Mouse (Mus musculus) lung, postnatal 0 days (tissue): Measurements from ENCODE around the gene Zeb2. TPM values are rescaled to one million over a fixed set of nuclear protein-coding genes. Genes with fewer than 3 reads are reported as not detected.

ENCODE experiments used
- ATAC-seq: fragments of 200-750 bp; cut with Nextera tagmentation; 2 replicates; pipeline ENCODE4 v1.8.0; 2017; ENCODE audit warnings: moderate library complexity
- DNase-seq: peaks from one replicate; pipeline ENCODE4 v3.0.0-alpha.2; 2016; ENCODE audit warnings: low spot score
- H3K27ac ChIP-seq: fragments of 300-500 bp; sonication (generic); 2 replicates; pipeline ENCODE4 v1.5.1; 2014; ENCODE audit warnings: antibody characterized with exemption, mild to moderate bottlenecking, low read length, mixed read lengths
- H3K27me3 ChIP-seq: fragments of 300-500 bp; sonication (generic); replicated peaks from 2 replicates; pipeline ENCODE4 v1.6.1; 2014; ENCODE audit warnings: low read length, mixed read lengths; ENCODE audit not compliant: insufficient read depth
- H3K36me3 ChIP-seq: fragments of 300-500 bp; sonication (generic); 2 replicates; pipeline ENCODE4 v1.6.1; 2014; ENCODE audit warnings: low read length, mixed read lengths; ENCODE audit not compliant: insufficient read depth
- H3K4me1 ChIP-seq: fragments of 300-500 bp; sonication (generic); 2 replicates; pipeline ENCODE4 v1.6.1; 2014; ENCODE audit warnings: antibody characterized with exemption, low read depth, low read length, mixed read lengths; ENCODE audit not compliant: insufficient read depth
- H3K4me2 ChIP-seq: fragments of 300-500 bp; sonication (generic); replicated peaks from 2 replicates; pipeline ENCODE4 v1.6.1; 2014; ENCODE audit warnings: low read depth, mild to moderate bottlenecking, low read length, moderate library complexity, mixed read lengths
- H3K4me3 ChIP-seq: fragments of 300-500 bp; sonication (generic); 2 replicates; pipeline ENCODE4 v1.5.1; 2014; ENCODE audit warnings: low read depth, low read length
- H3K9ac ChIP-seq: fragments of 300-500 bp; sonication (generic); replicated peaks from 2 replicates; pipeline ENCODE4 v1.6.1; 2014; ENCODE audit warnings: low read depth, mild to moderate bottlenecking
- H3K9me3 ChIP-seq: fragments of 300-500 bp; sonication (generic); 2 replicates; pipeline ENCODE4 v1.6.1; 2016; ENCODE audit warnings: low read length, mixed read lengths
- CTCF ChIP-seq: IDR thresholded peaks from 2 replicates; pipeline ENCODE4 v1.5.1; 2016; ENCODE audit warnings: antibody characterized with exemption, mild to moderate bottlenecking
- EP300 ChIP-seq: IDR thresholded peaks from 2 replicates; pipeline ENCODE4 v1.6.1; 2016; ENCODE audit warnings: antibody characterized with exemption, mild to moderate bottlenecking, control low read depth
- WGBS: fragments of 180-500 bp; shearing (Covaris S2); extraction: QIAGEN DNeasy Blood & Tissue Kit; methylation state at CpG from one replicate; pipeline ENCODE4 v1.1.7; 2014; 5-methylcytosine and 5-hydroxymethylcytosine counted together
- polyA plus RNA-seq: library from polyadenylated mRNA; unstranded; fragments of >200 nt; fragmentation: Nextera tagmentation; extraction: Ambion mirVana; gene quantifications from 2 replicates; pipeline ENCODE4 v1.2.1, GENCODE M21; 2015

The Zeb2 gene
- polyA plus RNA-seq, 1 experiment from 2014 or later, result 36.4 TPM

DNA sequence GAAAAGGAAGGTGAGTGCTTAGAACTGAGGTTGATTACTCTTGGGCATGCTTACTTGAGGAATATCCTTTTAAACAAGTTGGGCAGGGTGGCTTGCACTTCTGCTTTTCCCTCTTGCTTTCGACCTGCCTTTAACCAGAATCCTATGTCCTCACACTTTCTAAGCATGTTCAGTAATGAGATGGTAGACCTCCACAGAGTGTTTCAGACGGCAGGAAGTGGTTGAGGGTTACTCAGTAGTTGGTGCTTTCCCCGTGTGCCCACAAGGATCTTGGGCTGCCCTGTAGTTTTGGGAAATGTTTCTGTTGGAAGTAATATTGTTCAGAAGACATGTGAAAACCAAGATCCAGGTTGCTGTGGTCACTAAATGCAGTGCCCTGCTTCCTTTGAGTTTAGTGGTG lies 135.5 kb downstream of the Zeb2 start:
- peaks cover 14% of the 10 kb centered on the region; the same call in 1 of the 2 replicates for H3K4me1 ChIP-seq
- no peak overlapping the region for H3K4me2 ChIP-seq
- TF ChIP-seq CTCF (no peak), EP300 (no peak)
- H3K27me3 ChIP-seq, result no peaks in the 10 kb centered on the region
- 69% methylated on average over 3 of the region's 3 CpGs for WGBS
- no peak for DNase-seq
- H3K9ac ChIP-seq, result no peak overlapping the region
- H3K36me3 ChIP-seq, result no peaks in the 10 kb centered on the region
- no peaks in the 10 kb centered on the region for H3K9me3 ChIP-seq
- no peak overlapping the region for H3K27ac ChIP-seq
- ATAC-seq, result no peak
- H3K4me3 ChIP-seq, result no peak overlapping the region

DNA sequence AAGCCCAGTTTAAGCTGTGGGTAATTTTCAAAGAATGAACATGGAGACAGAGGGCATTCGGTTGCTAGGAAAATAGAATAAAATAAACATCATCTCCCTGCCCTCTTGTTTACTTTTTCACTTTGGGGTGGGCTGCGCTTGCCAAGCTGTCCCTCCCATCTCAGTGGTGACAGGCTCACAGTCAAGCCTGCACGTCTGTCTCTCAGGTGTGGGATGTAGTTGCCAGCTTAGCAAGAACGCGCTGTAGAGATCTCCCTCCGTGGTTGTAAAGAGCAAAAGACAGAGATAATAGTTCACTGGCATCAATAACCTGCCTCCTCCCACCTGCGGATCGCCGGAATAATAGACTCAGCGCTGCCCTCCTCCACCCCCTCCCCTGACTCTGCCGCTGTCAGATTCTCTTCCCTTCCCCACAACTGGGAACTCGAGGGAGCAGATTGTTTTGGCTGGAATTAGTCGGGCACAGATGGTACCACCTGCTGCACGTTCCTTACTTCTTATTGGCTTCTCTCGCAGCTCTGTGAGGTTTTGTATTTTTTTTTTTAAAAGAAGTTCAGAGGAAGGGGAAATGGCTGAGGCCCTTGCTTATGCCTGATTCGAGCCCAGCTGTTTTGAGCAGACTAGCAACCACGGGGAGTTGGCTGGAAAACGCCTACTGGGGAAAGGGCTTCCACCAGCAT lies 138.0 kb downstream of the Zeb2 start:
- Histone ChIP-seq H3K9me3 (no peaks in the 10 kb centered on the region), H3K27ac (no peak overlapping the region), H3K9ac (0 out of 2 replicates have a peak overlapping the region, but pooled peaks have one; percentile 3), H3K4me1 (peaks cover 14% of the 10 kb centered on the region; the same call in 1 of the 2 replicates), H3K4me2 (peak overlapping the region; percentile 54), H3K36me3 (no peaks in the 10 kb centered on the region), H3K4me3 (peak overlapping the region; percentile 19; the same call in 1 of the 2 replicates), H3K27me3 (no peaks in the 10 kb centered on the region)
- ATAC-seq (peak; percentile 29; the same call in 1 of the 2 replicates), DNase-seq (peak; percentile 45)
- 4% methylated on average over 18 of the region's 18 CpGs for WGBS
- TF ChIP-seq EP300 (no peak), CTCF (no peak)

DNA sequence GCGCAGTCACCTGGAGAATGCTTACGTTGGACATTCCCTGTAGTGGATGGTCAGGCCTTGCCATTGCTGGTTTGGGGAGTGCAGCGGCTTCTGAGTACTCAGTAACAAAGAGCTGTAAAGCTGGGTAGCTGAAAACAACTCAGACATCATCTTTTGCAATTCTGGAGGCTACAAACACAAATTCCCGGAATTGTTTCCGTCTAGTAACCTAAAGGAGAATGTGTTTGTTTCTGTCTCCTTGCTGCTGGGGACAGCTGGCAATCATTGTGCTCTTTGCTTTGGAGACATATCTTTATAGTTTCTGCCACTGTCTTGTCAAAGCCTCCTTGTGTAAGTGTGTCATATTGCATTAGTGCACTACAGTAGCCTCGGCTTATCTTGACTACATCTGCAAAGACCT lies 139.2 kb downstream of the Zeb2 start:
- H3K4me3 ChIP-seq, result no peak overlapping the region
- H3K4me1 ChIP-seq, result peaks cover 14% of the 10 kb centered on the region; the same call in 1 of the 2 replicates
- no peaks in the 10 kb centered on the region for H3K9me3 ChIP-seq
- 0 out of 2 replicates have a peak overlapping the region, but pooled peaks have one; percentile 32 for H3K27ac ChIP-seq
- WGBS, result 49% methylated on average over 6 of the region's 6 CpGs
- no peak overlapping the region for H3K9ac ChIP-seq
- no peaks in the 10 kb centered on the region for H3K27me3 ChIP-seq
- ATAC-seq (peak; percentile 37; the same call in 1 of the 2 replicates), DNase-seq (peak; percentile 66)
- no peak for TF ChIP-seq EP300
- no peak for TF ChIP-seq CTCF
- no peaks in the 10 kb centered on the region for H3K36me3 ChIP-seq
- H3K4me2 ChIP-seq, result no peak overlapping the region

DNA sequence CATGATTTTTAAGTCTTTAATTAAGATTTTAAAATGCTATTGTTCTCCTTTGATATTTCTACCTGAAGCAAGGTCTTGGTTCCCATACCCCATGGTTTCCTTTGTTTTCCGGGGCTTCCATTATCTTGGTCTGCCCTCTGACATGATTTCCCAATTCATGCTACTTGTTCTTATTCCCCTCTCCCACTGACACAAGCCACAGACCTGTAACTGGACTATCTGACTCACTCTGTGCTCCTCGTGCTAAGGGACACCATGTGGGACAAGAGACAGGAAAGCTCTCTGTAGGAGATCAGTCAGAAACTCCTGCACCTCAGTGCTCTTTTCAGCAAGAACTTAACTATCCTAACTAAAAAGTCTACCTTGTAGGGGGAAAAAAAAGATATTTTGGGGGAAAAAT lies 139.6 kb downstream of the Zeb2 start:
- Histone ChIP-seq H3K36me3 (no peaks in the 10 kb centered on the region), H3K9ac (no peak overlapping the region), H3K4me2 (no peak overlapping the region), H3K4me3 (no peak overlapping the region), H3K27ac (0 out of 2 replicates have a peak overlapping the region, but pooled peaks have one; percentile 32), H3K9me3 (no peaks in the 10 kb centered on the region), H3K4me1 (peaks cover 14% of the 10 kb centered on the region; the same call in 1 of the 2 replicates), H3K27me3 (no peaks in the 10 kb centered on the region)
- WGBS, result 73% methylated on average over 2 of the region's 2 CpGs
- no peak for DNase-seq
- no peak for TF ChIP-seq EP300
- TF ChIP-seq CTCF, result no peak
- no peak; the same call in 1 of the 2 replicates for ATAC-seq

DNA sequence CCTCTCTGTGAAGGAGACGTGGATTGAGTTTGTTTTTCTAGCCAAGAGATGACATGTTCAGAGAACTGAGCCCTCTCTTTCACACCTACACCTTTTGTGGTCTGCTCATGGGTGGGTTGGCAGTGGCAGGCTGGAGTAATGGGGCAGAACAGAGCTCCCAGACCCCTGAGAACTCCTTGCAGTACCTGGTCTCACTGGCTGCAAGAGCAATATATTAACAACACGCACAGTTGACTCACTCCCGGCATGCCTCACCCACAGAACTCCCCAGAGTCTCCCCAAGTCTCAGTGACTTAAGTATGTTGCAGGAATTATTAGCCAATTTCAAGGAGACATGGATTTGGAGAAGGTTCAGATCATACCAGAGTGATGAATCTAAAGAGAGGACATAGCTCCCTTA lies 140.1 kb downstream of the Zeb2 start:
- Histone ChIP-seq H3K4me3 (no peak overlapping the region), H3K27me3 (no peaks in the 10 kb centered on the region), H3K9ac (no peak overlapping the region), H3K9me3 (no peaks in the 10 kb centered on the region), H3K4me1 (peaks cover 14% of the 10 kb centered on the region; the same call in 1 of the 2 replicates), H3K36me3 (no peaks in the 10 kb centered on the region), H3K4me2 (no peak overlapping the region), H3K27ac (no peak overlapping the region)
- 70% methylated on average over 3 of the region's 3 CpGs for WGBS
- ATAC-seq (no peak), DNase-seq (no peak)
- TF ChIP-seq CTCF (no peak), EP300 (no peak)

DNA sequence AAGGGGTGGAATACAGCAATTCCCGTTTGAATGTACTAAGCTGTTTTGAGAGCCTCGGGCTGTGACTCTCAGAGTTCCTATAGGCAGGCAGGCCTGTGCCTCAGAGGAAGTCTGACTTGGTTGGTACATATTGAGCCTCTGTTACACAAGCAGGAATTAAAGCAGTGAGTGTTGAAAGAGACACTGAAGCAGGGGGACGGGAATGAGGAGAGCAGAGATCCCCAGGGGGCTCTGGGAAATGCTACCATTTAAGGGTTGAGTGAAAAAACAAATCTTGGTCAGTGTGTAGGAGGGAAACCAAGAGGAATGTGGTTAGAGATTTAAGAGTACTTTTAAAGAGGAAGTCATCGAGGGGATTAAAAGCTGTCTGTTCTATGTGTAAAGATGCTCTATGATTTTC lies 140.7 kb downstream of the Zeb2 start:
- H3K9me3 ChIP-seq, result no peaks in the 10 kb centered on the region
- H3K4me1 ChIP-seq, result peaks cover 14% of the 10 kb centered on the region; the same call in 1 of the 2 replicates
- TF ChIP-seq EP300, result no peak
- TF ChIP-seq CTCF, result no peak
- WGBS, result 45% methylated on average over 4 of the region's 4 CpGs
- ATAC-seq (peak; percentile 23; the same call in 1 of the 2 replicates), DNase-seq (peak; percentile 69)
- H3K4me2 ChIP-seq, result no peak overlapping the region
- H3K4me3 ChIP-seq, result no peak overlapping the region
- no peak overlapping the region for H3K27ac ChIP-seq
- H3K36me3 ChIP-seq, result no peaks in the 10 kb centered on the region
- H3K9ac ChIP-seq, result no peak overlapping the region
- no peaks in the 10 kb centered on the region for H3K27me3 ChIP-seq
